Mouse (Mus musculus) brain, embryonic 14.5 days (tissue): ENCODE results near the gene Capn8.

Source experiments
- CTCF ChIP-seq: fragments of 200-500 bp; IDR thresholded peaks from 2 replicates; pipeline ENCODE4 v1.5.1; 2012; ENCODE audit warnings: inconsistent platforms, mild to moderate bottlenecking, moderate library complexity, borderline replicate concordance; ENCODE audit not compliant: insufficient read depth, insufficient read length; ENCODE audit errors: extremely low read depth
- POLR2A ChIP-seq: fragments of 200-500 bp; IDR thresholded peaks from 2 replicates; pipeline ENCODE4 v1.6.1; 2012; ENCODE audit warnings: mild to moderate bottlenecking, inconsistent platforms, borderline replicate concordance; ENCODE audit not compliant: poor library complexity, insufficient read depth, insufficient read length, severe bottlenecking; ENCODE audit errors: extremely low read depth

- no peak for TF ChIP-seq CTCF
- no peak for TF ChIP-seq POLR2A
Observed at GRCm38 (mm10) chr1:182571148-182571547, 6.3 kb downstream of the Capn8 start.
